Mouse (Mus musculus) cortical plate, adult 2 months (tissue): Measurements from ENCODE around the gene Aspm. TPM values are rescaled to one million over a fixed set of nuclear protein-coding genes. Genes with fewer than 3 reads are reported as not detected.
"Not testable (repeated sequence)": the region's sequence is repeated elsewhere in the genome, so short reads cannot be mapped to it uniquely, and the experiment has no call there.

Experiments used
- H3K27ac ChIP-seq: fragments of 200-500 bp; 2 replicates; pipeline ENCODE4 v1.5.1; 2012; ENCODE audit warnings: low read length, control low read depth, inconsistent platforms; ENCODE audit not compliant: insufficient read depth
- H3K4me1 ChIP-seq: fragments of 200-500 bp; 2 replicates; pipeline ENCODE4 v1.6.1; 2011; ENCODE audit warnings: low read length; ENCODE audit not compliant: control insufficient read depth, insufficient read depth
- H3K4me3 ChIP-seq: fragments of 200-500 bp; 2 replicates; pipeline ENCODE4 v1.5.1; 2011; ENCODE audit warnings: mild to moderate bottlenecking, low read length, control low read depth; ENCODE audit not compliant: insufficient read depth
- CTCF ChIP-seq: fragments of 200-500 bp; IDR thresholded peaks from 2 replicates; pipeline ENCODE4 v1.5.1; 2011; ENCODE audit warnings: mild to moderate bottlenecking, control low read depth, low read length; ENCODE audit not compliant: insufficient read depth; ENCODE audit errors: extremely low read depth
- POLR2A ChIP-seq: fragments of 200-500 bp; IDR thresholded peaks from 2 replicates; pipeline ENCODE4 v1.6.1; 2011; ENCODE audit warnings: mild to moderate bottlenecking, low read length, control low read depth; ENCODE audit not compliant: insufficient read depth; ENCODE audit errors: extremely low read depth
- polyA plus RNA-seq: library from polyadenylated mRNA; depleted of rRNA; stranded (reverse); fragments of >200 nt; gene quantifications from 2 replicates; pipeline ENCODE4 v1.2.3, GENCODE M21; 2012

The Aspm gene
- polyA plus RNA-seq, 1 experiment = 0.27 TPM

DNA sequence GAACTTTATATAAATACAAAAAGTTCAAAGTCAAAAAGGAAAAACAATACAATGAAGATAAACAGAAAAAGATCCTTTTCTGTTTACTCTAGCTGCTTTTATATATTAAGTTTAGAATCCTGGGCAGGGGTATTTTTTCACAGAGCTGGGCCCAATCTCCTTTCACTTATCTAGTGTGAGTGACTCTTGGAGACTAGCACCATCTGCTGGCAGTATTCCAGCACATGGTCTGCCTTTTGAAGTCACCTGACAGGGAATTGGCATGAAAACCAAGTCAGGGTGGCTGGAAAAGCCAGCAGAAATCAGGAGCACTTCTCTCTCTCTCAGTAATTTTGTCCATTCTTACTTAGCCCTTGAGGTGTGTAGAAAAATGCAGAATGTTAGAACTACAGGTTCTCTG, 16.2 kb upstream of the Aspm start:
- Histone ChIP-seq H3K4me1 (no peaks in the 10 kb centered on the region), H3K27ac (no peak overlapping the region), H3K4me3 (no peak overlapping the region)
- TF ChIP-seq CTCF = no peak
- TF ChIP-seq POLR2A = no peak

DNA sequence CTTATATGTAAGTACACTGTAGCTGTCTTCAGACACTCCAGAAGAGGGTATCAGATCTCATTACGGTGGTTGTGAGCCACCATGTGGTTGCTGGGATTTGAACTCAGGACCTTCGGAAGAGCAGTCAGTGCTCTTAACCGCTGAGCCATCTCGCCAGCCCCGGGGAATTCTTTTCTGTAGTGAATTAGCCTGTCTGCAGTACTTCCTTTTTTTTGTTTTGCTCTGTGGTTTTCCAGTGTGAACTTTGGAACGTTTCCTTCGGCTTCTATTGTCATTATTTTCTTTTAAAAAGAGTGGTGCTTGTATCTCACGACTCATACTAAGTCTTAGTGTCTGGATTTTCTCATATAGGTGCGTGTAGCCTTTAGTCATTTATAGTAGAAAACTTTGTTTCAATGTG, 11.5 kb upstream of the Aspm start:
- H3K27ac ChIP-seq, H3K4me1 ChIP-seq, H3K4me3 ChIP-seq: not testable (repeated sequence)

- no peak overlapping the region for H3K27ac ChIP-seq
- H3K4me3 ChIP-seq = peak overlapping the region; percentile 28; the same call in 1 of the 2 replicates
- TF ChIP-seq POLR2A (no peak), CTCF (no peak)
- H3K4me1 ChIP-seq = no peaks in the 10 kb centered on the region
Observed at GRCm38 (mm10) chr1:139455226-139455869, 776 bp downstream of the Aspm start.

- Histone ChIP-seq H3K4me1 (no peaks in the 10 kb centered on the region), H3K27ac (no peak overlapping the region), H3K4me3 (no peak overlapping the region)
- TF ChIP-seq CTCF (no peak), POLR2A (no peak)
Observed at GRCm38 (mm10) chr1:139460807-139461206, 6.2 kb downstream of the Aspm start.

DNA sequence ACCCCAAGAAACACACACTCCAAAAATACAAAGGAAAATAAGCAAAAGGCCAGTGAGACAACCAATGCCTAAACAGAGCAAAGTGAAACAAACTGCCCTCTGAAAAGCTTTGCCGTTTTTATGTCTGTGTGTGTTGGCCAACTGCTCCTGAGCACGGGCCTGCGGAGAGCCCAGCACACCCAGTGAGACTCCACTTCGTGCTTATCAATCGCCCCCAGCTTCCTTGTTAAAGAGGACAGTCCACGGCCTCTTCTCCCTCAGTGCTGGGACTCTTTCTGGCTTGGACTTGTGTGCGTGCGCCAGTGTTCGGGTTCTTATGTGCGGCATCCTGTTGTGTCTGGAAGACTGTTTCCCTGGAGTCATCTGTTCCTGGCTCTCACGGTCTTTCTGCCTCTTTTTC, 11.4 kb downstream of the Aspm start:
- Histone ChIP-seq H3K27ac (no peak overlapping the region), H3K4me3 (no peak overlapping the region), H3K4me1 (no peaks in the 10 kb centered on the region)
- TF ChIP-seq POLR2A (no peak), CTCF (no peak)

- no peak overlapping the region for H3K27ac ChIP-seq
- no peak overlapping the region for H3K4me3 ChIP-seq
- no peak for TF ChIP-seq POLR2A
- TF ChIP-seq CTCF = no peak
- 0 out of 2 replicates have a peak, but pooled peaks cover 2% of the 10 kb centered on the region for H3K4me1 ChIP-seq
Observed at GRCm38 (mm10) chr1:139478898-139479297, 24.3 kb downstream of the Aspm start.

- Histone ChIP-seq H3K27ac (no peak overlapping the region), H3K4me3 (no peak overlapping the region), H3K4me1 (0 out of 2 replicates have a peak, but pooled peaks cover 2% of the 10 kb centered on the region)
- TF ChIP-seq POLR2A (no peak), CTCF (peak; percentile 19; the same call in 1 of the 2 replicates)
Observed at GRCm38 (mm10) chr1:139480246-139480645, 25.7 kb downstream of the Aspm start.

- H3K27ac ChIP-seq = no peak overlapping the region
- H3K4me1 ChIP-seq = 0 out of 2 replicates have a peak, but pooled peaks cover 2% of the 10 kb centered on the region
- H3K4me3 ChIP-seq = no peak overlapping the region
- TF ChIP-seq CTCF (no peak), POLR2A (no peak)
Observed at GRCm38 (mm10) chr1:139481146-139481545, 26.6 kb downstream of the Aspm start.

DNA sequence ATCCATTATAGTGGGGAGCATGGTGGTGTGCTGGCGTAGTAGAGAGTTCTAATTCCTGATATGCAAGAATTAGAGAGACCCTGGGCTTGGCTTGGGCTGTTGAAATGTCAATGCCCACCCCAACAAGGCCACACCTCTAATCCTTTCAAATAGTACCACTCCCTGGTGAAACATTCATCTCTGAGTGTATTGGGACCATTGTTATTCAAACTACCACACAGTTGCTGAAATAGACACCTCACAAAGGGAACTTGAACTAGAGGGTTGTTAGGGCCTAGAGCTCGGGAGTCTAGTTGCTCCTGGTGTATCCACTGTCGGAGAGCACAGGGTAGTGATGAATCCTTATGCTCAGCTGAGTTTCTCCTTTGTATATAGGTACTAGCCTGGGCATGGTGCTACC, 40.1 kb downstream of the Aspm start:
- H3K4me1 ChIP-seq = no peaks in the 10 kb centered on the region
- no peak overlapping the region for H3K27ac ChIP-seq
- TF ChIP-seq CTCF (no peak), POLR2A (no peak)
- no peak overlapping the region for H3K4me3 ChIP-seq

GRCm38 (mm10) chr1:139495408-139495807, 40.8 kb downstream of the Aspm start:
- TF ChIP-seq CTCF (no peak), POLR2A (no peak)
- H3K4me3 ChIP-seq = no peak overlapping the region
- no peaks in the 10 kb centered on the region for H3K4me1 ChIP-seq
- no peak overlapping the region for H3K27ac ChIP-seq
